Mouse (Mus musculus) lung, adult 18-20 months (tissue): ENCODE measurements around the gene Arid1b.

Experiments
- DNase-seq, 2 experiments: peaks; one replicate each; pipeline ENCODE4 v3.0.0; 2022; ENCODE audit warnings: mixed read lengths in 2 of 2

Arid1b gene

GRCm38 (mm10) chr17:5287210-5287591, 293.1 kb downstream of the Arid1b start:
- DNase-seq: no peak

GRCm38 (mm10) chr17:5287641-5288040, 293.5 kb downstream of the Arid1b start:
- no peak for DNase-seq

GRCm38 (mm10) chr17:5293653-5294584, 299.8 kb downstream of the Arid1b start:
- DNase-seq: no peak

GRCm38 (mm10) chr17:5295086-5295947, 301.2 kb downstream of the Arid1b start:
- peak; percentile 77 to 82 for DNase-seq

GRCm38 (mm10) chr17:5295948-5296262, 301.8 kb downstream of the Arid1b start:
- DNase-seq: no peak

GRCm38 (mm10) chr17:5297491-5297890, 303.4 kb downstream of the Arid1b start:
- no peak for DNase-seq

- no peak for DNase-seq
These were observed 303.9 kb downstream of the Arid1b start for GRCm38 (mm10) chr17:5297984-5298383.

- DNase-seq: no peak
These were observed 304.9 kb downstream of the Arid1b start for GRCm38 (mm10) chr17:5298891-5299559.

GRCm38 (mm10) chr17:5302971-5303746, 309.0 kb downstream of the Arid1b start:
- no peak for DNase-seq

GRCm38 (mm10) chr17:5305783-5306477, 311.8 kb downstream of the Arid1b start:
- no peak for DNase-seq

GRCm38 (mm10) chr17:5309930-5310329, 315.8 kb downstream of the Arid1b start:
- DNase-seq: no peak

- no peak for DNase-seq
These were observed 316.3 kb downstream of the Arid1b start for GRCm38 (mm10) chr17:5310425-5310888.

GRCm38 (mm10) chr17:5311062-5311461, 316.9 kb downstream of the Arid1b start:
- DNase-seq: peak in 1 of 2 experiments; percentile 33

GRCm38 (mm10) chr17:5312307-5312706, 318.2 kb downstream of the Arid1b start:
- DNase-seq: no peak

- DNase-seq: no peak
These were observed 320.6 kb downstream of the Arid1b start for GRCm38 (mm10) chr17:5314735-5315134.

- no peak for DNase-seq
These were observed 322.4 kb downstream of the Arid1b start for GRCm38 (mm10) chr17:5316489-5316888.

- DNase-seq: no peak
These were observed 327.6 kb downstream of the Arid1b start for GRCm38 (mm10) chr17:5321589-5322225.

GRCm38 (mm10) chr17:5322594-5322993, 328.5 kb downstream of the Arid1b start:
- no peak for DNase-seq

GRCm38 (mm10) chr17:5323746-5324145, 329.6 kb downstream of the Arid1b start:
- DNase-seq: no peak

- DNase-seq: peak in 1 of 2 experiments; percentile 28
These were observed 330.2 kb downstream of the Arid1b start for GRCm38 (mm10) chr17:5324236-5324876.
